ENCODE assay signal across 7 mouse cellular contexts in genomic region chr11:44470432-44471336, GRCm38 (mm10). TPM values are rescaled to one million over a fixed set of nuclear protein-coding genes. Genes with fewer than 3 reads are reported as not detected.
A peak's percentile ranks its signal among the peaks of the same experiment; 100 is the strongest.
DNase-seq lines count a peak whose midpoint lies in the region; ATAC-seq lines count a peak whose summit lies in the region.

Gene Ublcp1, minus strand, starts transcription at chr11:44470498.

- peak within 1 kb of the TSS; percentile 89 for H3K9ac ChIP-seq in intestine, embryonic 15.5 days

- peak within 1 kb of the TSS; percentile 89 for H3K27ac ChIP-seq in intestine, embryonic 15.5 days
- H3K27ac ChIP-seq in midbrain, embryonic 10.5 days (replicated peaks) = peak within 1 kb of the TSS; percentile 92

- peak within 1 kb of the TSS; percentile 97 for H3K4me3 ChIP-seq in intestine, embryonic 15.5 days (replicated peaks)
- peak within 1 kb of the TSS; percentile 98 for H3K4me3 ChIP-seq in midbrain, embryonic 10.5 days

- WGBS in intestine, embryonic 15.5 days = under 1% methylated on average over 54 of the region's 54 CpGs
- whole genome bisulfite sequencing in midbrain, embryonic 10.5 days = under 1% methylated on average over 54 of the region's 54 CpGs

- 0 out of 2 replicates have a peak, but pooled peaks cover 7% of the 10 kb centered on the region for H3K4me1 ChIP-seq in intestine, embryonic 15.5 days (replicated peaks)
- peaks cover 21% of the 10 kb centered on the region for H3K4me1 ChIP-seq in midbrain, embryonic 10.5 days

- no peaks in the 10 kb centered on the region for H3K27me3 ChIP-seq in intestine, embryonic 15.5 days (replicated peaks)
- H3K27me3 ChIP-seq in midbrain, embryonic 10.5 days (ENCODE audit: low read depth, poor library complexity, severe bottlenecking) = no peaks in the 10 kb centered on the region

- no peaks in the 10 kb centered on the region for H3K36me3 ChIP-seq in intestine, embryonic 15.5 days
- H3K36me3 ChIP-seq in midbrain, embryonic 10.5 days = peaks cover 5% of the 10 kb centered on the region; the same call in 1 of the 2 replicates

- peak; percentile 95 for ATAC-seq in intestine, embryonic 15.5 days

- intact Hi-C loops in gastrocnemius, postnatal 36 days (cut with DNase I) = loop anchor here (5.0 kb wide), 1 partner anchor 47 kb away; the partner anchor contains the start of gene Rnf145
- intact Hi-C loops in left cerebral cortex, postnatal 25 days (cut with DNase I) = loop anchor here (1.0 to 5.0 kb wide), 2 partner anchors 48 to 67 kb away; partner anchors contain the start of gene Rnf145

- peak; percentile 91 to 92 for DNase-seq in adrenal gland, adult 18-20 months (ENCODE audit: low spot score in 2 of 2)
- DNase-seq in embryo, embryonic 11 days = peak; percentile 95
- peak; percentile 90 to 92 for DNase-seq in gastrocnemius, postnatal 36 days
- DNase-seq in left cerebral cortex, postnatal 25 days (ENCODE audit: low spot score in 2 of 2) = peak; percentile 93 to 95
- DNase-seq in midbrain, embryonic 10.5 days (ENCODE audit: low spot score) = peak; percentile 93
- DNase-seq in right cerebral cortex, postnatal 4 days = peak; percentile 92

- peak within 1 kb of the TSS; percentile 90 for H3K4me2 ChIP-seq in intestine, embryonic 15.5 days (replicated peaks)

- H3K9me3 ChIP-seq in intestine, embryonic 15.5 days = no peaks in the 10 kb centered on the region
- no peaks in the 10 kb centered on the region for H3K9me3 ChIP-seq in midbrain, embryonic 10.5 days (replicated peaks)

RNA-seq across cellular contexts. Expression of gene Ublcp1, which starts in this region (rescaled TPM):
- total RNA-seq in adrenal gland, adult 18-20 months (2021) = 10 to 100 TPM; 35.5 to 46.2 TPM
- 10 to 100 TPM; 22.4 to 28.9 TPM for total RNA-seq in gastrocnemius, postnatal 36 days (2021)
- 55.1 and 56.9 TPM in 2 replicates for polyA plus RNA-seq in intestine, embryonic 15.5 days (2015; fragmentation: Nextera tagmentation; extraction: Ambion mirVana)
- 10 to 100 TPM; 48.6 to 52.0 TPM for total RNA-seq in left cerebral cortex, postnatal 25 days (2021)
- polyA plus RNA-seq in midbrain, embryonic 10.5 days (2016; fragmentation: Nextera tagmentation; extraction: Ambion mirVana) = 72.3 and 74.4 TPM in 2 replicates

Comparison
In these comparisons a context has a peak if more than half of its experiments do, and no peak if none do; other contexts are left out.
1. Peak in every context shown above with its lines: DNase-seq, ATAC-seq, H3K4me3 ChIP-seq and H3K27ac ChIP-seq.